Mouse (Mus musculus) neural tube, embryonic 15.5 days (tissue): ENCODE data around the gene Itgb4. TPM values are rescaled to one million over a fixed set of nuclear protein-coding genes. Genes with fewer than 3 reads are reported as not detected.

Experiments
- ATAC-seq: fragments of 200-750 bp; cut with Nextera tagmentation; 2 replicates; pipeline ENCODE4 v1.8.0; 2017; ENCODE audit warnings: mild to moderate bottlenecking, moderate TSS enrichment, moderate library complexity; ENCODE audit not compliant: low FRiP score
- H3K27ac ChIP-seq: fragments of 300-500 bp; sonication (generic); replicated peaks from 2 replicates; pipeline ENCODE4 v1.5.1; 2015; ENCODE audit warnings: mild to moderate bottlenecking, inconsistent platforms
- H3K27me3 ChIP-seq: fragments of 300-500 bp; sonication (generic); replicated peaks from 2 replicates; pipeline ENCODE4 v1.6.1; 2015; ENCODE audit warnings: inconsistent platforms
- H3K36me3 ChIP-seq: fragments of 300-500 bp; sonication (generic); 2 replicates; pipeline ENCODE4 v1.6.1; 2015; ENCODE audit warnings: inconsistent platforms
- H3K4me1 ChIP-seq: fragments of 300-500 bp; sonication (generic); 2 replicates; pipeline ENCODE4 v1.6.1; 2015; ENCODE audit warnings: inconsistent platforms
- H3K4me2 ChIP-seq: fragments of 300-500 bp; sonication (generic); 2 replicates; pipeline ENCODE4 v1.6.1; 2015; ENCODE audit warnings: inconsistent platforms, mild to moderate bottlenecking, moderate library complexity
- H3K4me3 ChIP-seq: fragments of 300-500 bp; sonication (generic); replicated peaks from 2 replicates; pipeline ENCODE4 v1.5.1; 2015; ENCODE audit warnings: mild to moderate bottlenecking, inconsistent platforms
- H3K9ac ChIP-seq: fragments of 300-500 bp; sonication (generic); replicated peaks from 2 replicates; pipeline ENCODE4 v1.6.1; 2015; ENCODE audit warnings: mild to moderate bottlenecking, inconsistent platforms
- H3K9me3 ChIP-seq: fragments of 300-500 bp; sonication (generic); replicated peaks from 2 replicates; pipeline ENCODE4 v1.6.1; 2016; ENCODE audit warnings: inconsistent platforms
- WGBS: fragments of 180-500 bp; shearing (Covaris S2); methylation state at CpG from one replicate; pipeline ENCODE4 v1.1.7; 2015; ENCODE audit warnings: mixed read lengths; 5-methylcytosine and 5-hydroxymethylcytosine counted together
- polyA plus RNA-seq: library from polyadenylated mRNA; unstranded; fragments of >200 nt; fragmentation: Nextera tagmentation; extraction: Ambion mirVana; gene quantifications from 2 replicates; pipeline ENCODE4 v1.2.1, GENCODE M21; 2015

Itgb4 gene
- polyA plus RNA-seq, 1 experiment from 2014 or later, result 2.0 TPM

GRCm38 (mm10) chr11:115950719-115951118, 23.8 kb upstream of the Itgb4 start:
- no peak overlapping the region for H3K4me3 ChIP-seq
- peak; percentile 72 for ATAC-seq
- no peak overlapping the region for H3K9ac ChIP-seq
- H3K27me3 ChIP-seq, result no peaks in the 10 kb centered on the region
- no peaks in the 10 kb centered on the region for H3K9me3 ChIP-seq
- peaks cover 30% of the 10 kb centered on the region for H3K4me1 ChIP-seq
- H3K4me2 ChIP-seq, result no peak overlapping the region
- peak overlapping the region; percentile 80 for H3K27ac ChIP-seq
- 48% methylated on average over 2 of the region's 2 CpGs for WGBS
- H3K36me3 ChIP-seq, result peaks cover 52% of the 10 kb centered on the region

GRCm38 (mm10) chr11:115954712-115955111, 19.8 kb upstream of the Itgb4 start:
- no peaks in the 10 kb centered on the region for H3K27me3 ChIP-seq
- H3K9ac ChIP-seq, result no peak overlapping the region
- H3K4me1 ChIP-seq, result peaks cover 39% of the 10 kb centered on the region
- no peak for ATAC-seq
- peak overlapping the region; percentile 71 for H3K27ac ChIP-seq
- no peaks in the 10 kb centered on the region for H3K9me3 ChIP-seq
- H3K4me2 ChIP-seq, result no peak overlapping the region
- 77% methylated on average over 5 of the region's 5 CpGs for WGBS
- H3K36me3 ChIP-seq, result peaks cover 48% of the 10 kb centered on the region
- H3K4me3 ChIP-seq, result no peak overlapping the region

- H3K27ac ChIP-seq, result peak overlapping the region; percentile 71
- WGBS, result 55% methylated on average over 10 of the region's 10 CpGs
- no peak for ATAC-seq
These were observed 19.2 kb upstream of the Itgb4 start for GRCm38 (mm10) chr11:115955195-115955858.

GRCm38 (mm10) chr11:115956453-115956852, 18.1 kb upstream of the Itgb4 start:
- Histone ChIP-seq H3K9me3 (no peaks in the 10 kb centered on the region), H3K27me3 (no peaks in the 10 kb centered on the region), H3K4me2 (no peak overlapping the region), H3K9ac (no peak overlapping the region), H3K4me1 (peaks cover 31% of the 10 kb centered on the region), H3K27ac (peak overlapping the region; percentile 68), H3K36me3 (peaks cover 60% of the 10 kb centered on the region), H3K4me3 (no peak overlapping the region)
- ATAC-seq, result peak; percentile 53; the same call in 1 of the 2 replicates
- WGBS, result 13% methylated on average over 4 of the region's 4 CpGs

More at GRCm38 (mm10) chr11:115955195-115955858, 19.2 kb upstream of the Itgb4 start:
- Histone ChIP-seq H3K36me3 (peaks cover 52% of the 10 kb centered on the region), H3K4me3 (no peak overlapping the region), H3K27me3 (no peaks in the 10 kb centered on the region), H3K9me3 (no peaks in the 10 kb centered on the region), H3K4me2 (no peak overlapping the region), H3K9ac (no peak overlapping the region), H3K4me1 (peaks cover 33% of the 10 kb centered on the region)

- Histone ChIP-seq H3K36me3 (peaks cover 60% of the 10 kb centered on the region), H3K4me1 (peaks cover 31% of the 10 kb centered on the region), H3K9ac (no peak overlapping the region), H3K4me2 (no peak overlapping the region), H3K9me3 (no peaks in the 10 kb centered on the region), H3K27me3 (no peaks in the 10 kb centered on the region), H3K4me3 (no peak overlapping the region), H3K27ac (no peak overlapping the region)
- ATAC-seq, result no peak
- WGBS, result 53% methylated on average over 7 of the region's 7 CpGs
These were observed 16.5 kb upstream of the Itgb4 start for GRCm38 (mm10) chr11:115957971-115958370.

DNA sequence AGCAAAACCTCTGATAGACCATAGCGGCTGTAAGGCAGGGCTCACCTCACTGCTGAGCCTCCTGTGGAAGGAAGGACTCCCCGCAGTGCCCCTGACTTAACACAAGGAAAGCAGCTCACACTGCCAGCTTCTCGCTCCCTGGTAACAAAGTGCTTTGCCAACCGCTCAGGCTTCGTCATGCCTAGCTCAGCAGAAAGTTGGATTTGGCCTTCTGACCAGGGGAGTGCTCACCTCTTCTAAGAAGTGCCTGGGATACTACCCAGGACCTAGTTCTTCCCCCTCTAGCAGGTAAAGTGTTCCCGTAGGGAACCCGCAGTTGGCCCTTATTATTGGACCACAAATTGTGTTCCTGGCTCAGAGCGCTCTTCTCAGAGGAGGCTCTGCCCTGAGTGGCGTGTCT, 15.5 kb upstream of the Itgb4 start:
- Histone ChIP-seq H3K4me1 (peaks cover 31% of the 10 kb centered on the region), H3K36me3 (peaks cover 64% of the 10 kb centered on the region), H3K27me3 (no peaks in the 10 kb centered on the region), H3K9me3 (no peaks in the 10 kb centered on the region), H3K27ac (no peak overlapping the region), H3K4me2 (no peak overlapping the region), H3K9ac (no peak overlapping the region), H3K4me3 (no peak overlapping the region)
- ATAC-seq, result no peak
- WGBS, result 92% methylated on average over 9 of the region's 9 CpGs

- peaks cover 77% of the 10 kb centered on the region for H3K36me3 ChIP-seq
These were observed 11.7 kb upstream of the Itgb4 start for GRCm38 (mm10) chr11:115962651-115963412.

DNA sequence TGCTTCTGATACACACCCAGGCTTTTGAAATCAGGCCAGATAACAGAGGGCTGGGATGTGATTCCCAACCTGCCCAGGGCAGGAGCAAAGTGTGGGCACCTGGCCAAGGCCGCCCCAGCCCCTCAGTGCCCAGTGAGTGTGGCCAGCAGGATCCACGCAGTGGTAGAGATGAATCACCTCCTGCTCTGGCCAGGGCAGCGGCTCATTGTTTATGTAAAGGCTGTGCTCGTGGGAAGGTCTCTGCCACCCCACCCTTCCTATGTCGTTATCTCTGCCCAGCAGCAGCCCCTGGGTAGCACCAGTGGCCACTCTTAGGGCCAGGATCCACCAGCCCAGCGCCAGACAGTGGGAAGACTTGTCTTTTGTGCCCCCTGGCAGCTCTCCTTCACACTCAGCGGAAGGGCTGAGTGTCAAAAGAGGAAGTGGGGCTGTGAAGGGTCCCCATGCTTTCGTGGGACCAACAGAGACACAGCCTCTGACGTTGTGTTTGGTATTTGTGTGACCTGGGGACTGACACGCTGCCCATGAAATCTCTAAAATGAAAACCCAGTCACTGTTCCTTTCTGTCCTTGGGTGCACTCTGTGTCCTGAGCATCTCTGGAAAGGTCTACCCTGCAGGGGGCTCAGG, 9.4 kb upstream of the Itgb4 start:
- ATAC-seq, result no peak
- Histone ChIP-seq H3K4me3 (no peak overlapping the region), H3K4me1 (no peaks in the 10 kb centered on the region), H3K36me3 (peaks cover 69% of the 10 kb centered on the region), H3K27me3 (no peaks in the 10 kb centered on the region), H3K4me2 (no peak overlapping the region), H3K9me3 (no peaks in the 10 kb centered on the region), H3K27ac (no peak overlapping the region), H3K9ac (no peak overlapping the region)
- 81% methylated on average over 10 of the region's 10 CpGs for WGBS

More at GRCm38 (mm10) chr11:115962651-115963412, 11.7 kb upstream of the Itgb4 start:
- Histone ChIP-seq H3K4me3 (no peak overlapping the region), H3K4me1 (peaks cover 1% of the 10 kb centered on the region; the same call in 1 of the 2 replicates), H3K9me3 (no peaks in the 10 kb centered on the region), H3K27ac (no peak overlapping the region), H3K9ac (no peak overlapping the region), H3K27me3 (no peaks in the 10 kb centered on the region), H3K4me2 (no peak overlapping the region)
- ATAC-seq, result no peak
- 93% methylated on average over 9 of the region's 9 CpGs for WGBS

DNA sequence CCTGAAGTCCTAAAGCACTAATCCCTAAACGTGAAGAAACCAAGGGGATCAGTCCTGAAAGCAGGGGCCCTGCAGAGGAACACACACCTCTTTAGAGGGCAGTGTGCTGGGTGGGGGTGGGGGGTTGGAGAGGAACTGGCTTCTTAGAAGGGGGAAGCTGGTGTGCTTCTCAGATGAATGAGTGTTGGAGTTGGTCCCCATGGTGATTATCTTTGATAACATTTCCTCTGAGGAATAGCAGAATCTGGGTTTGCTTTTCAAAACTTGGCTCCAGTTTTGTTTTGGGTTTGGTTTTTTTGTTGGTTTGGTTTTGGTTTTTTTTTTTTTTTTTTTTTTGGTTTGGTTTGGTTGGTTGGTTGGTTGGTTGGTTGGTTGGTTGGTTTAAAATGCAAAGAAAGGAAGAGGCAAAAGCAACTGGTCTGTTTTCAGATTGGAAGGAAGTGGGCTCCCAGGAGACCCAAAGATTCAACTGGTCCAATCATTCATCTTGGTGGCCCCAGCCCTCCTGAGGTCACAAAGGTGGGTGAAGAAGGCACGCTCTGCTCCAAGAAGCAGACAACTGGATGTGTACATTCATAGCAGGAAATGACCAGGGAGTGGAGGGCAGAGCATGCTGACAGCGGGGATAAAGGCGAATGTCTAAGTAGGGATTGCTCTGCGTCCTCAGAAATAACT, 5.6 kb upstream of the Itgb4 start:
- 74% methylated on average over 5 of the region's 5 CpGs for WGBS
- Histone ChIP-seq H3K4me3 (no peak overlapping the region), H3K27me3 (peaks cover 11% of the 10 kb centered on the region), H3K27ac (no peak overlapping the region), H3K9me3 (no peaks in the 10 kb centered on the region), H3K9ac (no peak overlapping the region), H3K36me3 (peaks cover 32% of the 10 kb centered on the region), H3K4me1 (no peaks in the 10 kb centered on the region), H3K4me2 (no peak overlapping the region)
- no peak for ATAC-seq

- 66% methylated on average over 15 of the region's 15 CpGs for WGBS
- Histone ChIP-seq H3K27me3 (peaks cover 23% of the 10 kb centered on the region), H3K27ac (no peak overlapping the region), H3K4me2 (no peak overlapping the region), H3K4me1 (peaks cover 11% of the 10 kb centered on the region), H3K4me3 (no peak overlapping the region), H3K36me3 (peaks cover 20% of the 10 kb centered on the region), H3K9ac (no peak overlapping the region), H3K9me3 (no peaks in the 10 kb centered on the region)
- no peak for ATAC-seq
These were observed 4.4 kb upstream of the Itgb4 start for GRCm38 (mm10) chr11:115970006-115970673.

- WGBS, result 71% methylated on average over 6 of the region's 6 CpGs
- Histone ChIP-seq H3K4me1 (peaks cover 11% of the 10 kb centered on the region), H3K27me3 (peaks cover 32% of the 10 kb centered on the region), H3K9ac (no peak overlapping the region), H3K9me3 (no peaks in the 10 kb centered on the region), H3K4me2 (no peak overlapping the region), H3K27ac (no peak overlapping the region), H3K36me3 (peaks cover 11% of the 10 kb centered on the region), H3K4me3 (no peak overlapping the region)
- no peak for ATAC-seq
These were observed 3.5 kb upstream of the Itgb4 start for GRCm38 (mm10) chr11:115971016-115971415.
